Mouse (Mus musculus) layer of hippocampus, adult 18-20 months (tissue): ENCODE results near the gene Kif5c. TPM values are rescaled to one million over a fixed set of nuclear protein-coding genes. Genes with fewer than 3 reads are reported as not detected.

Experiments
- DNase-seq, 2 experiments: peaks; one replicate each; pipeline ENCODE4 v3.0.0; 2022; ENCODE audit warnings: low spot score in 2 of 2
- total RNA-seq, 2 experiments: library from RNA; stranded (reverse); gene quantifications; 2 replicates each; pipeline ENCODE4 v1.2.3; 2021

Gene Kif5c
- total RNA-seq, 2 experiments from 2014 or later, result 504 to 525 TPM

- DNase-seq, result no peak
These were observed 42.2 kb downstream of the Kif5c start for GRCm38 (mm10) chr2:49661348-49661747.

GRCm38 (mm10) chr2:49661872-49662271 is 42.8 kb downstream of the Kif5c start:
- DNase-seq, result no peak

GRCm38 (mm10) chr2:49671753-49672500 is 52.8 kb downstream of the Kif5c start:
- no peak for DNase-seq

DNA sequence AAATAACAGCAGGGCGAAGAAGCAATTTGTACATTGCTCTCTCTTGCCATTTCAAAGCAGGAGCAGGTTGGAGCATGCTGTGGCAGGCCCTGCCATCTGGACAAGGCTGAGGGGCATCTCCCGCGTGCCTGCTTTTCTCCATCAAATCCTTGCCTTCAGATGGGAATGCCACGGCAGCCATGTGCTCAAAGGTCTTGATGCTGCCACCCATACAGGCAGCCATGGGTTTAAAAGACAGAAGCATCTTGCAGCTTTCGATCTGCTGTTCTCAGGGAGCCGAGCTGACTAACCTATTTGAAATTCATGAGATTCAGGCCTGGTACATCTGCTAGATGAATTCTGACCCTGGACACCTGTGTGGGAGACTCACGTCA is 53.4 kb downstream of the Kif5c start:
- peak in 1 of 2 experiments; percentile 55 for DNase-seq

DNA sequence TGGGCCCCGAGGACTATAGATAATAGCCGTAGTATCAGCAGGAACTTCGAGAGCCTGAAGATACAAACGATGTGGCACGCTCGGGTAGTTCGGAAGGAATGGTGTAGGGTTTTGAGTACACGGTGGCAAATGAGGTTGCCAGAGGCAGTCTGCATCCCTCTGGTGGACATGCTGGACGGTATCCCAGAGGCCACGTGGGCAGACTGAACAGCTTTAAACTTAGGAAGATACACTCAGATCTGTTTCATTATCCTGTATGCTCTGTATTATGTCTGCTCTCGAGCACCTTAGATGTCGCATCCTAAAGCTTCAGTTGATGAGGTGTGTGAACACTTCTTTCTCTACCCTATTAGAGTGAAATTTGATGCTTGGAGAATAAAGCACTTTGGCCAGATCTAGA is 56.9 kb downstream of the Kif5c start:
- no peak for DNase-seq

DNA sequence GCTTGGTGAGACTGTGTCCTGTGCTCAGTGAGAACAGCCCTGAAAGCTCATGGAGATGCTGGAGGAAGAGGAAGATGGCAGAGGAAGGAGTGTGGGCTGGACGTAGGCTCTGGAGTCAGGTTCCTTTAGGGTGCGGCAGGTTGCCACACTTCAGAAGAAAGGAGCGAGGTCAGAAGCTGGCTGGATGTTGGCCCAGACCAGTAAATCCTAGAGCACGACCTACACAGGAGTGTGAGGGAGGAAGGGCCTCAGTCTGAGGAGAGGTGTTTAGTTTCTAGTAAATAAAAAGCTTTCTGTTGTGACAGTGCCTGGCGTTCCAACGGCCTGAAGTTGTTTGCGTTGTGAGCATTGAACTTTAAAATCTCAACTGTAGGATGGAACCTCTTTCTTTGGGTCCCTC is 59.3 kb downstream of the Kif5c start:
- DNase-seq, result no peak

- DNase-seq, result no peak
These were observed 60.3 kb downstream of the Kif5c start for GRCm38 (mm10) chr2:49679135-49679964.

DNA sequence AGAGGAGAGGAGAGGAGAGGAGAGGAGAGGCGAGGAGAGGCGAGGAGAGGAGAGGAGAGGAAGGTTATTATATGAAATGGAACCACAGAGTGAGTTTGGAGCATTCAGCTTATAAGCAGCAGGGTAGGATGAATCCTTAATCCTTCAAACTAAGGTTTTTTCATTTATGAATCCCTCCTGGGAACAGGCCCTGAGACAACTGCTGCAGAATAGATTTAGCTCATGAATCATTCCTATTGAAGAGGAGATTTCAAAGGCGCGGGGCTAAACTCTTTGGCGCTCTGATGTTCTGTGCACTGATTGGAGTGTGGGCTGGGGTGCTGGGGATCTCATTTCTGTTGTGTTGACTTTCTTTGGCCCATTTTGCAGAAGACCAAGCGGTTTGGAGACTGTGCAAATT is 63.7 kb downstream of the Kif5c start:
- peak in 1 of 2 experiments; percentile 46 for DNase-seq

DNA sequence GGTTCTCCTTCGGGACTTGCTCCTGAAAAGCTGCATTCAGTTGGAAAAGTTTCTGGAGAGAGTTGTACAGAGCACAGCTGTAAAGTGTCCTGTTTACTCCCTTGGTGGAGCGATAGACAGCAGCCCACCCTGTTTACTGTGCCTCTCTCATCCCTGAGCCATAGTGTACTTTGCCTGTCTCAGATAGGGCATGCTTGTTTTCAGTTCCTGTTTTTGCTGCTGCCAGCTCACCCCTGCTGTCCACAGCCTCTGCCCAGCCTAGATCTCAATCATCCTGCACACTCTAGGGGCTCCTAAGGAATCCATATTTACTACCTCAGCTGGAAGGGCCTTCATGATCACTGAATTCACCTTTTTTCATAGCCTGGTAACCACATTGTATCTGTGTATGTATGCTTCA is 65.7 kb downstream of the Kif5c start:
- DNase-seq, result no peak

GRCm38 (mm10) chr2:49690421-49690826 is 71.3 kb downstream of the Kif5c start:
- DNase-seq, result no peak

GRCm38 (mm10) chr2:49691441-49691840 is 72.3 kb downstream of the Kif5c start:
- DNase-seq, result no peak

- no peak for DNase-seq
These were observed 75.6 kb downstream of the Kif5c start for GRCm38 (mm10) chr2:49694727-49695126.

DNA sequence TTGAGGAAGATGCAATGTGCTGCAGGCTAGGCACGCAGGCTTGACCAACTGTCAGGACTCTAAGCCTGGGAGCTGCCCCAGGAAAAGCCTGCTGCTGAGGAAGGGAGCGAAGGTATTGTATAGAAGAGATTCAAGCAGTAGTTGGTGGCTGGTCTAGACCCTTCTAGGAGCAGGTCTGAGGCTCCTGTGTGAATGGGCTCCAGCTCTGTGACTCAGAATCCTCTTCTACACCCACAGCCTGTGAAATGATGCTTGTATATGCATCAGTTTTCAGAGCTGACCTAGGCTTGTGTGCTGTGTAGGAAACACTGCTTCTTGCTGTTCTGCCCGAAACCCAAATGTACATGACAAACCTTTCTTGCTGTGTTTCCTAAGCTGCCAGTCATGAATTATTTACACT is 76.4 kb downstream of the Kif5c start:
- DNase-seq, result no peak

DNA sequence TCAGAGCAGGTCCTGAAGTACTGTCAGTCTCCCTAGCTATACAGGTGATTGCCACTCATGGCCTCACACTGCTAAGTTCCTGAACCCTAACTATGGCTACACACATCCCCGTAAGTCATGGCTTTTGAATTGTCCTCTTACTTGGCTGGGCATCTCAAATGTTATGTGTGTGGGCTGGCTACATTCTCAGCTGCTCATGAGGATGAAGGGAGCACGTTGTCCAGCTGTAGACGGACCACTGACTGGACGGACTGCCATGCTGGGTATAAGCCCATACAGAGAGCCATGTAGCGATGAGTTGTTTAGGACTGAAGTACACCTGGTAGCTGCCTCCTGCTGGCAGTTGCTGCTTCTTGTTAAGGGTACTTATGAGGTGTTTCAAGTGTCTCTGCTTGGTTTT is 79.8 kb downstream of the Kif5c start:
- no peak for DNase-seq

GRCm38 (mm10) chr2:49700176-49700971 is 81.3 kb downstream of the Kif5c start:
- DNase-seq, result no peak

DNA sequence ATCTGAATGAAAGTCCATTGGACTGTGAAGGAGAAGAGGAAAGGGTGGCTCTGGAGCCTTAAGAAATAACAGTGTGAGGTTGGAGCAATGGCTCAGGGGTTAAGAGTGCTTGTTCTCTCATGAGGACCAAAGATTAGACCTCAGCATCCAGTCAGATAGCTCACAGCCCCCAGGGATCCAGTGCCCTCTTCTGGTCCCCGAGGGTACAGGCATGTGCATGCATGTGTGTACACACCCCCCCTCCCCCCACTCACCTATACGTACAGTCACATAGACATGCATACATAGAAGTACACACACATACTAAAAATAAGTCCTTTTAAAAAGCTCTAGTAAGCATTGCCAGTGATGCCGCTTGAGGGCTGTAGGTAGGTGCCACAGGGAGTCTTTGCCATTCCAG is 91.1 kb downstream of the Kif5c start:
- no peak for DNase-seq

DNA sequence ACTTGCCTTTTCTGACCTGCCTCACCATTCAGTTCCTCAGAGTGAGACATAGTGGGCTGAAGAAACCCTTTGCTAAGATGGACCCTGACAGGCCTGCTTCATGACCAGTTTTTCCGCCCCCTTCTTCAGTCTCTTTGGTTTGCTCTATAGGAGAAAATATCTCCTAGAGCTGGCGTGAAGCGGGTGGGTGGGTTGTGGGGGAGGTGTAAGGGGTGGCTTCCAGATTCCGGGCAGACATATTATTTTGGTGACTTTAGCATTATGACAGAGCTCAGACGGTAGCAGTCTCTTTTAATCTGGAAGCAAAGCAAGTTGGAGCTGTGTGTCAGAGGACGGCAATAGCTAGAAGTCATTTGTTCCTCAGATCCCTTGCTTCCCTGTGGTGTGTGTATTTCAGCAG is 92.6 kb downstream of the Kif5c start:
- DNase-seq, result no peak

- DNase-seq, result no peak
These were observed 93.3 kb downstream of the Kif5c start for GRCm38 (mm10) chr2:49712336-49712887.

- no peak for DNase-seq
These were observed 97.4 kb downstream of the Kif5c start for GRCm38 (mm10) chr2:49716490-49716889.

GRCm38 (mm10) chr2:49717437-49718116 is 98.5 kb downstream of the Kif5c start:
- DNase-seq, result no peak

DNA sequence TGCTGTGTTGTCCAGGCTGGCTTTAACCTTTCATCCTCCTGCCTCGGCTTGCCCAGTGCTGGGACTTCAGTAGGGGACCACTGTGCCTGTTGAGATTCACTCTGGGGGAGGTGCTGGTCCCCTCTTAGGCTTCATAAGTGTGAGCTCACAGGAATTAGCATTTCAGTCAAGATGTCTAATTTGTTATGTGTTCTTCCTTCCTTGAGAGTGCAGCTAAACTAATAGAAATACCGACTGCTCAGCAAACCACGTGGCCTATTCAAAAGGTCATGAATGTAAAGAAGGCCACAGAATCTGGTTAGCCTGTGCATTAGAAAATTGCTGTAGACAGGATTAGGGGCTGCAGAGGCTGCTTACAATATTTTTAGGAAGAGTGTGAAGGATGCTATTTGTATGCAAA is 99.4 kb downstream of the Kif5c start:
- no peak for DNase-seq
